Mouse (Mus musculus): ENCODE measurements at regions not wholly inside any gene's neighbourhood (a gene's known extent, or its start where the extent isn't known, plus 50 kb on each side); places are given as distances from the start of the nearest gene placed in this dataset.

DNA sequence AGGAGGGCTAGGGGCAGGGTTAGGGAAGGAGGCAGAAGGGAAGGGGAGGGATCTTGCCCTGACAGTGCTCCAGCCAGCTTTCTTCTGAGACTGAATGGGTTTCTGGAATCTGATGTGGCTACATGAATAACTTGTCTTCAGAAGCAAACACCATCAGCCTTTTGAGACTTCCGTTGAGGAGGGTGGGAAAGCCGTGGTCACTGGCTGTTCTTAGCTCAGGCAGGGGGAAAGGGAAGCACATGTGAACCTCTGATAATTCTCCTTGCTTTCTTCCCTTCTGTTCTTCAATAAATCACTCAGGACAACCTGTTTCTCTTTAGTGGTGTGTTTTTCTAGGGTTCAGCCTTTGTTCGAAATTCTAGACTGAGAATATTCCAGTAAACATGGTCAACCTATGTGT, 148.9 kb downstream of the Bcl11a start:
- DNase-seq (ENCODE audit: low spot score) = no peak

DNA sequence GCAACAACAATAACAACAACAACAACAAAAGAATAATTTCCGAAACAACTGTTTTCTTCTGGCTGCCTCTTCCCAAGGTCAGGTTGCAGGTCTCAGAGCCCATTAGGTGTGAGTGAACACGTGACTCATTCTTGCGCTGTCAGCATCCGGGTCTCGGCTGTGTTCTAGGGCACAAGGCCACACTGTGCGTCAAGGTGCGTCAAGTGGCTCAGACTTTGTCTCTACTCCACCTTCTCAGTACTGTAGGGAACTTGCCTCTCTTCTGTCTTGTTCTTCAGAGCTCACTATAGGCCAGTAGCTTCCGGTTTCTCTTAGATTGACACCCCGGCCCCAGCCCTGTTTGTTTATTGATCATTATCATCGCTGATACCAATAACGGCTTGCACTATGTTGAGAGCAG, 155.5 kb downstream of the Bcl11a start:
- no peak for DNase-seq (ENCODE audit: low spot score)

DNA sequence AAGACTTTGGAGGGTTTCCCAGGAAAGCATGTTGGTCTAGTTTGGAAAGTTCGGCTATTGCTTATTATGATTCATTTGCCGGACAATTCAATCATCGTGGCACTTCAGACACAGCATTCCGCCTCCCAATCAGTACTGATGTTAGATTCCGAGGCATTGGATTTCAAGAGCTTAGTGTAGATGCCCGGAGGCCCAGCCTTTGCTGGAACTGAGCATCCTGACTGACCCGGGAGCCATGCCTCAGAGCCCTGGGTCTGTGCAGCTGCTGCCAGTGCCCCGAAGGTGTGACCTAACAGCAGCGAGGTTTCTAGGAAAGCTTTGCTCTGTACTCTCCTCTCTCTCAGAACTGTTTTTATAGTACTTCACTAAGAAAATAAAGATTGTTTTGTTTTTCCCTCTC, 156.0 kb downstream of the Bcl11a start:
- no peak for DNase-seq (ENCODE audit: low spot score)

DNA sequence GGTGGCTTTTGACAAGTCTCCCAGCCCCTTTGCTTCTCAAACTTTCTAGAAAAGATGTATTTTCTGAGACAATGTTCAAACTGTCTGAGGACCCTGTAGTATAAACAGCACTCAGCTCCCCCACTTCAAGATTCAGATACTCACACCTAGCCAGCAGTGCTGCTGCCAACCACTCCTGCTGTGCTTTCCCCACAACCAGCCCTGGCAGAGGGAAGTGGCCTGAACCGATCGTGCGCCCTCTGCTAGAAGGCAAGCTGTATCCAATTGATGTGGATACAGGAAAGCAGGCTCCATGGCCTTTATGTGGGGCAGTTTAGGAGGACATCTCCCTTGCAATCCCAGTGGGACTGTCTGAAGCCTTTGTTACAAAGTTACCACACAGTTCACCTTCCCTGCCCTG, 156.6 kb downstream of the Bcl11a start:
- DNase-seq (ENCODE audit: low spot score) = no peak

DNA sequence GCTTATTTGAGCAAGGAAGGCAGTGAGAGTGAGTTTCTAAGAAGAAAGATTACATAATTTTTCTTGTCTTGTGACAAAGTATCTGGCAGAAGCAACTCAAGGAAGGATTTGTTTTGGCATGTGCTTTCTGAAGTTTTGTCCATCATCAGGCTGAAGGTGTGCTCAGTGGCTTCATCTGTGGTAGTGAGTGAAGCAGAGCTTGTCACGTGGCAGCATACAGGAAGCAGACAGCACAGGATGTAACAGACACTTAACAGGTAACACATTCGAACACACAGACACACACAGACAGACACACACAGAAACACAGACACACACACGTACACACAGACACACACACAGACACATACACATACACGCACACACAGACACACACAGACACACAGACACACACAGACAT, 157.5 kb downstream of the Bcl11a start:
- no peak for DNase-seq (ENCODE audit: low spot score)

DNA sequence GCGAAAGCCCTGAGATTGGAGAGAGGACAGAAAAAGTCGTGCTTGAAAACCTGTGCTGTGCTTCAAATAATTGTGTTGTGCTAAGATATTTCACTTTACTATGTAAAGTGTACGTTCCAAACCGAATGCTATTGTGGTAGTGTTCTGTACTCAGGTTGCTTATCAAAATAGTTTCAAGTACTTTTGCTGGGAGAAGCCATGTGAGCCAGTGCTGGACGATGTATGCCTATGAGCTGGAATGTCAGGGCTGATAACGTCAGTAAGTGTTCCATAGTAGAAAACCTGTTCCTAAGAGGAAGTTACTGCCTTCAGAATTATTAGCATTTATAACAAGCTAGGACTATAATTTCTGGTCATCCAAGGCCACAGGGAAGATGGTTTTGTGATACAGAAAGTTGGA, 161.8 kb downstream of the Bcl11a start:
- no peak for DNase-seq (ENCODE audit: low spot score)

DNA sequence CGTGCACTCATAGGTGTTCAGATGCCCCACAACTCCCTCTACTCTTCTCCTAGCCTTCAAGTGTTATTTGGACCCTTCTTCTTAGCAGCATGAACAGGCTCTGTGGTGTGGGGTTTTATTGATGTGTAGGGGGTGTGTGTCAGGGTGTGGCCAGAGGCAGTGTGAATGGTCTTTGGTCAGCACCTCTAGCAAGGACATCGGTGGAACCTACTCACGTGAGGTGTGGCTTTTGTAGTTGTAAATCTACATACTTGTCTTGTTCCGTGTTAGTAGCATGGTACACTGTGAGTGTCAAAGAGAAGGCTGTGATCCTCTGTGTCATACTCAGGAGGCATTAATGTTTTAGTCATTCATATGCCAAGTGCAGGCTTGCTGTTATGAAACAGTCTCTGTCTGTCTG, 164.2 kb downstream of the Bcl11a start:
- no peak for DNase-seq (ENCODE audit: low spot score)

DNA sequence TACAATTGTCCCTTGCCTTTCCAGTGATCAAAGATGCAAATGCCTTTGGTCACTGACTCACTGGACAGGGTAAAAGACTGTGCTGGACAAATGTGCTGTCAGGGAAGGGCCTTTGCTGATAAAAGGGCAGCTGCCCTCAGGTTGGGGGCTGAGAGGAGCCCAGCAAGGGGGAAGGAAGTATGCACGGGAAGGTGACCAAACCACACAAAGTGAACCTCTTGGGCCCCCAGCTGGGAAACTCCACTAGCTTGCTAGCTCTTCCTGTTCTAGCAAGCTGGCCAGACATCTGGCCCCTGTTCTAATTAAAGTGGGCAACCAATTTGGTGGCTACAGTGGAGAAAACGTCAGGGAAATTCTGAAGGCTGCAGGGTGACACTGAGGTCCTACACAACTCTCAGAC, 165.0 kb downstream of the Bcl11a start:
- DNase-seq (ENCODE audit: low spot score) = no peak

DNA sequence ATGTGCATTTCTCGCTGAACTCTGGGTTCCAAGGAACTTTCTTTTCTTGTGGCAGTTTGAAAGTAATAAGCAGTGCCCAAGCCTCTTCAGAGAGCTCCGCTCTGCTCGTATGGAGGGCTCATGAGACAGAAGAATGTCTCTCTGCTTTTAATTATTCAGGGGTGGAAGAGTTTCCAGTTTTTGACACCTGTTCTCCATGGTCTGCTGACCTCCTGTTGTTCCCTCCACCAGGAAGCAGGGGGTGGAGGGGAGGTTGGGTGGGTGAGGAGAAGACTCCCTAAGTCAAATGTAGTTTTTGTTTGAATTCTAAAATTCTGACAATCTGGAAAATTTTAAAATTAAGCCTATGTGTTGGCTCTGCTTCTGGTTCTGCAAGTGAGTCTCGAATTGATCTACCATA, 167.5 kb downstream of the Bcl11a start:
- DNase-seq (ENCODE audit: low spot score) = no peak

DNA sequence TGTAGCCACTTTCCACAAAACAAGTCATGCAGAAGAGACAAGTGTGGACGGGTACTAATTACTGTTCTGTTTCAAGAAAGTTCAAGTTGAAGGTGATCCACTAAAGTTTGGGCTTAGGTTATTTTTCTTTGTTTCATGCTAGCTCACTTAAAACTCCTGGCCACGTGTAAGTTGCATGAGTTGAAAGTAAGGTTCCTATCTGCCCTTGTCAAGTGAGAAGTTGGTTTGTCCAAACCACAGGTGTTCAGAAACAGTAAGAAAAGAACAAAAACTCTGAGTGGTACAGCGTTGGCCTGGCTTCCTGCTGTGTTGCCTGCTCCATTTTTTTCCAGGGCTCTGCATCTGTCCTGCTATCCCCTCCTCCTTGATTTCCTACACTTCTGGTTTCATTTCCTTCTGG, 168.5 kb downstream of the Bcl11a start:
- DNase-seq (ENCODE audit: low spot score) = no peak

DNA sequence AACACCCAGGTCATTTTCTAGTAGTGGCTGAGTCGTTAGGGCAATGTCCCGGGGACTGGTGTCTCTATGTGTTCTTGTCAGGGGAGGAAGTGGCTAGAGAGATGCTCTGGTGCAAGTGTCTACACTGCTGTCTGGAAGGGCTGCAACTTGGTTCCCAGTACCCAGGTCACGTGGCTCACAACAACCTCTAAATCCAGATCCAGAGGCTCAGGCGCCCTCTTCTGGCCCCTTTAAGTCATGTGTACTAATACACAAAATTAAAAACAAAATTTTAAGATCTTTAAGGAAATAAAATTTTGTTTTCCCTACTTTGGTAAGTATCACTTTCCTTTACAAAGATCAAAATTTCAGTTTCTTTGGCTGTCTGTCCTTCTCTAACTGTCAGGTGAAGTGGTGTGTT, 169.4 kb downstream of the Bcl11a start:
- no peak for DNase-seq (ENCODE audit: low spot score)

DNA sequence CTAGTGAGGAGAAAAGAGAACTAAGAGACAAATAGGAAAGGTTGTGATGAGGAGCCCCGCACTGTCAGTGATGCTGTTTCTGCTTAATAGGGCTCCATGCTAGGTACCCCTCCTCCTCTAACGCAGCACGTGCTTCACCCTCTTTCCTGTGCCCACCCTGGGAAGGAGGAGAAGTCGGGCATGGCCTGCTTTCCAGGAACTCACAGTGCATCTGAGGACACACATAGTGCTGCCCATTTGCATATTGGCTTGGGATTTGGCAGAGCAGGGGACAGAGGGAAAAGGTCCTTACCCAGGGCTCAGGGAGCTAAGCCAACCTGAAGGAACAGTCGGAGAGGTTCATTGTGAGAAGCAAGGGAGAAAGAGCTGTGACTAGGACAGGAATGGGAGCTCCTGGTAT, 173.7 kb downstream of the Bcl11a start:
- no peak for DNase-seq (ENCODE audit: low spot score)

DNA sequence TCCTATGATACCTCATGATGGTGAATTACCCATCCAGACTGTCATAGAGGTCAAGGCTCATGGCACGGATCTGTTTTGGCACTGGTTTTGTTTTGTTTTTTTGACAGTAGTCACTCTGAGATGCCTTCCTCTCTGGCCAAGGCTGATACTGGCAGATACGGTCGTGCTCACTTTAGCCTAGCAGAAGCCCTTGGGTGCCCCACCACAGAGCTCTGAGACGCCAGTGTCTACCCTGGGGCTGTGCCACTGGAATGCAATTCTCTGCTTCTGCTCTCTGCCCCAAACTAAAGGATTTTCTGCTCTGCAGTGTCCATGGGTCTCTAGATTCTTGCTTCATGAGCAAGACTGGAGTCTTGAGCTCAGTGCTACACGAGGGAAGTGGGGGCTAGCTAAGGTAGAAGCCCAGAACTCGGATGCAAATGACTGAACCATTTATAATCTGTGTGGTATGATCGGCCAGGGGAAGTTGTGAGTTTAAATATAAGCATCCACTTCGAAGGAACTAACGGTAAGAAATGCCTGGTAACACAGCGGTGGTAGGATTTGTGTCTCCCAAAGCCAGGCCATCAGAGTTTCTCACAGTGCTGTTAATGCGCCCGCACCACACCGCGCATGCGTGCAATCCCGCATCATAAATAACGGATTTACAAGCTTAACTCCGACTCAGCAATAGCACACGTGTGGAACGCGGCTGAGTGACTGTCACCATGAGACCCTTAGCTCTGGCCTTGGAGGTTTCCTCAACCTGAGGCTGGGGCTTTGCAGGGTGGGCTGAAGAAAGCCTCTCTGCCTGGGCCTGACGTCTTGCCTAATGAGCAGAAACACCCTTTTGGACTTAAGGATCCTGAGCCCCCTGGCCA, 177.6 kb downstream of the Bcl11a start:
- DNase-seq (ENCODE audit: low spot score) = no peak

DNA sequence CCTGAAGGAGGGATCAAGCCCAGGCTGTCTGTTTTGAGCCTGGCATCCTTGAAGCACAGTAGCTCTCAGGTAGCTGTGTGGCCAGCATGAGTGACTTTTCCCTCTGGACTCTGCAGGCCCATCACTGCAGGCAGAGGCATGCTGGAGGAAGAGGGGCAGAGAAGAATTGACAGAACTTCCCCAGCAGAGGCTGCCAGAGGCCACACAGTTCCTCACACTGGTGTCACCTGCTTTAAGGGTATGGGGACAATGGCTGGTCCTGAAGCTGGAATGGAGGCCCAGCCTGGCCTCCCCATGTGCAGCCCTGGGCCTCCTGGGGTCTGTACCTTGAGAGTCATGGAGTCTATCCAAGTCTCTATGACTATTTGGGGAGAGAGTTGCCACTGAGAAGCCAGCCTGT, 179.9 kb downstream of the Bcl11a start:
- DNase-seq (ENCODE audit: low spot score) = no peak

DNA sequence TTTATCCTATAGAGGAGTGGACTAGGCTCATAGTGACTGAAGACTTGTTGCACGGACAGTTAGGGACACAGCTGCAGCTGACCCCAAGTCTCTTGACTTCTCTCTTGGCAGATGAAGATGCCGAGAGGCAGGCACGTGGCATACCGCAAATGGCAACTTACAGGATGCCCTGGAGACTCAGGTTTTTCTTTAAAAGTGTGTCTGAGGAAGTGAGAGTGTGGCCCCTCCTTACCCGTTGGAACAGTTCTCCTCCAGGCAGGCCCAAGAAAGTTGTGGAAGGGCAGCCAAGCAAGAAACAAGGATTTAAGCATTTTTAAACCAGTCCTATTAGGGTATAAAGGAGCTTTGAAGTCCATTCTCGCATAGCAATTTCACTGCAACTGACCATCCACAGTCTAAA, 180.5 kb downstream of the Bcl11a start:
- no peak for DNase-seq (ENCODE audit: low spot score)

DNA sequence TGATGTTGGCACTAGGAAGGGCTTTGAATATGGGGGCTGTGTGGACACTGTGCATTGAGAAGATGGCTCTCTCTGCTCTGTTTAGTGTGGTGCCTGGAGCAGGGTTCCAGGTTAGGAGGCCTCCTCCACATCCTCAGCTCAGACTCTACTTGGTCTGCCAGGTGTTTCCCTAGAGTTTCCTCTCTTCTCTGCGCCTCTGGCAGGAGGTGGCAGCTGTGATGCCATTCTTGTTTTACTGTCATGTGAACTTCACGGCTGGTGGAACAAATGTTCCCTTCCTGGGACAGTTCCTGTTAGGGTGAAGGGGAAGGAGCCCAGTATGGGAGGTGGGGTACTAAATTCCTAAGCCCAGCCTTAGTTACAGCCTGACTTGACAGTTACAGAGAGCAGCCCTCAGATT, 181.8 kb downstream of the Bcl11a start:
- DNase-seq (ENCODE audit: low spot score) = no peak

DNA sequence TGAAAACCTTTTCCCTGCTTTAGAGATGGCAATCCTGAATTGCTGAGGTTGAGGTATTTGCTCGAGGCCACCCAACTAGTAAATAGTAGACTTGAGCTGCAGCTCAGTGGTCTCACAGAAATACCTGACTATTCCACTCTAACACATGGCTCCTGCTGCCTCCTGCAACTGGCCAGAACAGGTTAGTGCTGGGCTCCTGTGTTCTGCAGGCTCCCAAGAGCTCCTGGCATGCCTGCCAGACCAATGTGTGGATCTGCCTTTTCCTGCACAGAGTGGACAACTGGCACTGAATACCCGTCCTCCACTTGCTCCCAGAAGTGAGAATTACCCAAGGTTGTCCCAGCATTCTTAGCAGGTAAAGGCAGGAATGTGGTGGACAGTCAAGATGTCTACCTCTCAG, 191.2 kb downstream of the Bcl11a start:
- DNase-seq (ENCODE audit: low spot score) = no peak

DNA sequence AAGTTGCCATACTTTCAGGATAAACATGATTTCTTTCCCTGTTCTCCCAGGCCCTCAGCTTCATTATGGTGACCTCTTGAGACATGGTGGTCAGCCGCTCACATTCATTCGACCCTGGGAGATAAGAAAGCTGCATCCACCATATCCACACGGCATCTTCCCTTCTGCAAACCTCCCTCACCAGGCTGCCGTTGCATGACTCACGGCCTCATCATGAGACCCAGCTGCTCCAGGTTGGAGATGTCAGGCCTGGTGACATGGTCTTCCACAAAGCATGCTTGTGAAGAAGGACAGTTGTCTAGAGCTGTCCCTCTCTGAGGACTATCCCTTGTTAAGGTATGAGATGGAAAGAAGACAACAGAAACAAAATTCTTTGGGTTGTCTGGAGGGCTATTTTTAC, 203.8 kb downstream of the Bcl11a start:
- no peak for DNase-seq (ENCODE audit: low spot score)

DNA sequence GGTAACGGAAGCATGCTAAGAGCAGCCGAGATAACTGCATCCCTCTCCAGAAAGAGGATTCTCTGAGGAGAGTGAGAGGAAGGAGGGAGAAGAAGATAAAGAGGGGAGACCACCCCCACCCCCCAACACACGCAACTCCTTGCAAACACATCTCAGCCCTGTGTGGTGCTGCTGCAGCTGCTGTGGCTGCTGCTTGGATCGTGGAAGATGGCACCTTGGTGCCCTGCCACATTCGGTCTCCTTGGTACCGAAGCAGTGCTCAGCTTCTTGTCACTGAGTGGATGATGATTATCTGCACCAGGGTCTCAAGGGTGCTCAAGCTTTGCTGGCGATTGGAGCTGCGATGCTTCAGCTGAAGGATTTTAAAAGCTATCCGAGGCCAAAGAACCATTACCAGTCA, 204.7 kb downstream of the Bcl11a start:
- no peak for DNase-seq (ENCODE audit: low spot score)

DNA sequence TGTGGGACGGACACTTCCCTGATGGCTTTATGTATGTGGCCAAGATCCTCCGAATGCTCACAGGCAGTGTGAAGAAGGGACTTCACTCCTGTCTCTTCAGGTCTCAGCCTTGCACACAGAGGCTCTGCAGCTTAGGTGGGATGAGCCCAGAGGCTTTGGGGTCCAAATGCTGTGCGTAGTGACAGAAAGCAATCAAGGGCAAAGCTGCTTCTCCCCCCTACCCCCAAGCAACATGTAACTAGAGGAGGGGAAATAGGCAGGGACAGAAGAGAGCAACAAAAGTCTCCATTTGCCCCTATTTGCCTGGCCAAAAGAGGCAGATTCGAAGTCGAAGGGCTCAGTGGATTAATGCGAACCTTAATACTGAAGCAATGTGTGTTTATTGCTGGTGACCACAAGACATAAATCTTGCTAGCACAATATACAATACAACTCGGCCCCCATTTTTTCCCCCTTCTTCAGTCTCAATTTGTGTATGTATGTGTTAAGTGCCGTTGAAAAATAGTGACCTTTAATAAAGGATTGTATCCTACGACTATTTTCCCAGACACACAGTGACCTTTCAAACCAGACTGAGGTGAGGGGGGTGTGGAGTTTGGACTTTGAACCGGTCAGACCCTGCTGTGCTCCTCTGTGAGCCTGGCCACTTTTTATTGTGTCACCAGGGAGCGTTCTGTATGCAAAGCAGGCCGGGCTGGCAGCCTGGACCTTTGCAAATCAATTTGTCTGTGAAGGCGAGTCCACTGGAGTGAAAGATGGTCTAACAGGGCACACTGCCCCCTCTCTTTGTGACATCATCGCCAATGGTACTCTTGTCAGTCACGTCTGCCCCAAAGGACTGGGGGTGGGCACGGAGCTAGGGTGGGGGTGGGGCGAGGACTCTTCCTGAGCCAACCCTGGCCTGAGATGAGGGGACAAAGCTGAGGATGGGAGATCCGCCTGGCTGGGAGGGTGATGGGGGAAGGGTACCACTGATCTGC, 208.6 kb downstream of the Bcl11a start:
- DNase-seq (ENCODE audit: low spot score) = no peak

DNA sequence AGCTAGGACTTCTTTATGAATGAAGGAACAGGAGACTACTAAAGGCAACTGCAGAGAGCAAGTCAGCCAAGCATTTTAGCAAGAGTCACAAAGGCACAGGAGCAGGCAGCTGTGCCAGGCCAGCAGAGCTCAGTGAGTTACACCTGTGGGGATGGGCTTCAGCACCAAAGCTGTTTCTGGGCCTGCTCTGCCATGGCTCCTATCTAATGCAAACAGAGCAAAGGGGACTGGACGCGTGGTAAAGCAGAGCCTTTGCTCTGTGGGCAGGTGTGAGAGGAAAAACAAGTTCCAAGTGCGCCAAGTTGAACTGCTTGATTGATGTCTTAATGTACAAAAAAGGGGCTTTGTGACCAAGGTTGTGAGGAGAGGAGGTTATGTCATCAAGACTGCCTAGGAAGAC, 215.4 kb downstream of the Bcl11a start:
- no peak for DNase-seq (ENCODE audit: low spot score)

DNA sequence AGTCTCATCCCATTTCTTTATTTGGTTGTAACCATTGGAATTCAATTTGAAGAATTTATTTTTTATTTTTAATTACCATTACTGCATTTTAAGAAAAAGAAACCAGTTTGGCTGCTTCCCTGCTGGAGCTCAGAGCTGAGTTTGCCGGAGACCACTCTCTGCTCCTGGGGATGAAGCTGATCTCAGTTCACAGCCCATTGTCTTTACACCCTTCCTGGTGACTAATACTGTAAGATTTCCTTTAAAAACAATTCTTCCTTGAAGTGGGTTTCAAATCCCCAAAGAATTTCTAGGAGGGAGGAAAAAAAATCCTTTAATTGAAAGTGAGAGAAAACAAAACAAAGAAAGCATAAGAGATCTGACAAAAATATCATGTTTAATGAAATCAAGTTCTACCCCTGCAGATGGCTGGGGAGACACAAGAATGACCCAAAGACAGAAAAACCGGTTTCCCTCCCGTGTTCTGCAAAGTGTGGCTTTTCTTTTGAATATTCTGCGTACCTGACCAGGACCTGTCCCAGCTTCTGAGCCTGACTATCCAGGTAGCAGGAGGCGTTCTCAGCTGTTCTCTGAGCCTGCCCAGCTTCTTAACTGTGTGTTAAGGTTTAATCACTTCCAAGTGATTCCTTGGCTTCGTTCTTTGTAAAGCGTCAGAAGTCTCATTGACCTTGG, 216.1 kb downstream of the Bcl11a start:
- no peak for DNase-seq (ENCODE audit: low spot score)

Data from c-Kit-positive CD71-positive TER-119-positive erythroid progenitor cells, embryonic 14.5 days (primary cell).